Mouse (Mus musculus): ENCODE measurements at regions not wholly inside any gene's neighbourhood (a gene's known extent, or its start where the extent isn't known, plus 50 kb on each side); places are given as distances from the start of the nearest gene placed in this dataset.

DNA sequence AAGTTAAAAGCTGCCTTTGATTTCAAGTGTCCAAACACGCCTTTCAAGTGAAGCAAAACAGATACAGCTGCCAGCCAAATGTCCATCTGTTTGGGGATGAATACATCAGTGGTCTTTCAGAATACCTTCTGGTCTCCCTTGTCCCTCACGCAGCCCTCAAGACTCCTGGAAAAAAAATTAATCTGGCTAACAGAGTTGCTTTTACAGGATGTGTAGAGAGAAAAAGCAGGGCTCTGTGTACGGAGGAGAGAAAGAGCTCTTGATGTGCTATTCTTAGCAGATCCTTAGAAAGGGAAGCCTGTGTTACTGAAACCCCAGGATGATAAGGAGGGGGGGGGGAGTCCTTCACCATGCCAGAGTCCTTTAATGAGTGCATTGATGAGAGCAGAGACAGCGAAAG is 748.4 kb upstream of the Lrrc6 start:
- no peak for ATAC-seq (replicated peaks; ENCODE audit: low FRiP score, poor library complexity, severe bottlenecking)

- no peak for ATAC-seq (replicated peaks; ENCODE audit: low FRiP score, poor library complexity, severe bottlenecking)
Measured at GRCm38 (mm10) chr15:67248471-67248870, 747.8 kb upstream of the Lrrc6 start.

- ATAC-seq (replicated peaks; ENCODE audit: low FRiP score, poor library complexity, severe bottlenecking): no peak
Measured at GRCm38 (mm10) chr15:67245658-67246268, 745.1 kb upstream of the Lrrc6 start.

DNA sequence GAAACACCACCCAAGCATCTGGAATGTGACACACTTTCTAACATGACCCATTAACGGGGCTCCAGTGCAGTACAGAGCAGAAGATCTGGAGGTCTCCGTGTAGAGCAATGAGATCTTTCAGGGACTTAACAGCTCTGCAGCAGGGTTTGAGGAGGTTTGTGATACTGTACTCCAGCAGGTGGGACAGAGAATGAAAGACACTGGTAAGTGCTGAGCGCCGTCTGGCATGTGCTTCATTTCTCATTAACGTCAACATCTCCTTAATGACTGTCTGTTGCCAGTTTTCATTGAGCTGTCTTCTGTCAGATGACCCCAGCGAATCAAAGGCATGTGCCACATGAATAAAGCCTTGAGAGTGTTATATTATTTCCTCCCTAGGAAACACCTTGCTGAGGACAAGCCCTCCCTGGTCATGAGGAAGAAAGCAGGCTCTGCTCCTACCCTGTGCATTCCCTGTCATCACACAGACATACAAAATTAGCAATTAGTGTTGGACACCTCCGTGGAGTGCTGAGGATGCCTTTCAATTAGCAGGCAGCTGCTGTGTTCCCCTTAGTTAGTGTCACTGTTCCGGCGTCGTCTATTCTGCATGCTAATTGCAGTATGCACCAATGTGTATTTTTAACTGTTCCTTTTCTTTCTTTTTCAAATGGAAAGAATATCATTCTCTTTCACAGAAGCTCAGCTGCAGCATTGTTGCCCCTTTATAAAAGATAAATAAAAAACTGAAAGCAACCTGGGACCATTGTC is 744.4 kb upstream of the Lrrc6 start:
- ATAC-seq (replicated peaks; ENCODE audit: low FRiP score, poor library complexity, severe bottlenecking): no peak

DNA sequence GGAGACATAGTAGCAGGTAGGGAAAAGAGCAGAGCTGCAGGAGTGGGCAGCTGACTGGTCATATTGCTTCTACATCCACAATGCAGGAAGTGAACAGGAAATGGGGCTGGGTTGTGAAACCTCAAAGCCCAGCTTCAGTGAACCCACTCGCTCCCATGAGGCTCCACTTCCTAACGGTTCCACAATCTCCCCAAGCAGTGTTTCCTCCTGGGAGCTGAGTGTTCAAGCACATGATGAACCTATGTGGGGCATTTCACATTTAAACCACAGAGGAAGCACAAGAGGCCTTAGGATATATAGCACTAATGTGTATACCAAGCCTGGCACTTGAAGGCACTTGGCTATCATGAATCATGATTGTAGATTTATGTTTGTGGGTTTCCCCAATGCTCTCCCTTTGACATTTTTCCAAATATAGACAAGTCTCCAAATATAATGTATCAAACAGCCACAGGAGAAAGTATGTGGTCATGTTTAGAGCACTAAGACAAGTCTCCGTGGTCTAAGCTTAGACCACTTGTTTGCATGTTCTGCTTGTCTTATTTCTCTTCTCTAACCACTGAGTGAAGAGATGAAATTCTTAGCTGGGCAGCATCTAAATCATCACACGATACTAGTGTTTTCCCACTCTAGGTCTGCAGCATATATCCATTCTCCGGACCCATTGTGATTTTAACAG is 734.5 kb upstream of the Lrrc6 start:
- ATAC-seq (replicated peaks; ENCODE audit: low FRiP score, poor library complexity, severe bottlenecking): no peak

DNA sequence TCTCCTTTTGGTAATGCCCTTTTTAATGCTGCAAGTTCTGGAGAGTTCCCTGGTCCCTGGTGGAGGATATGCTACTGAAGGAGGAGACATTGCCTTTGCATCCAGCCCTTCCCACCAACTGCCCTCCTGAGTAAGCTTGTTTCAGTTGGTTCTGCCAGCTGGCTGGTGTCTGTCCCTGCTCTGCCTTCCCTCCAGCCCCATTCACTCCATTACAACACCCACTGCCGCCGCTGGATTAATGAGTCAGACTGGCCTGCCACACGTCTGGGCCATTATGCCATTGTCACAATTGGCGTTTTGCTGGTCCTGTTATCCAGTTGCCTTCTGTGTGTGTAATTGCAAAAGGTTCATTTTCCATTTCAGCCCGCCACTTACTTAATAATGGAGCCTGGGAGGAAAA is 728.6 kb upstream of the Lrrc6 start:
- ATAC-seq (replicated peaks; ENCODE audit: low FRiP score, poor library complexity, severe bottlenecking): no peak

- no peak for ATAC-seq (replicated peaks; ENCODE audit: low FRiP score, poor library complexity, severe bottlenecking)
Measured at GRCm38 (mm10) chr15:67228633-67229032, 727.9 kb upstream of the Lrrc6 start.

DNA sequence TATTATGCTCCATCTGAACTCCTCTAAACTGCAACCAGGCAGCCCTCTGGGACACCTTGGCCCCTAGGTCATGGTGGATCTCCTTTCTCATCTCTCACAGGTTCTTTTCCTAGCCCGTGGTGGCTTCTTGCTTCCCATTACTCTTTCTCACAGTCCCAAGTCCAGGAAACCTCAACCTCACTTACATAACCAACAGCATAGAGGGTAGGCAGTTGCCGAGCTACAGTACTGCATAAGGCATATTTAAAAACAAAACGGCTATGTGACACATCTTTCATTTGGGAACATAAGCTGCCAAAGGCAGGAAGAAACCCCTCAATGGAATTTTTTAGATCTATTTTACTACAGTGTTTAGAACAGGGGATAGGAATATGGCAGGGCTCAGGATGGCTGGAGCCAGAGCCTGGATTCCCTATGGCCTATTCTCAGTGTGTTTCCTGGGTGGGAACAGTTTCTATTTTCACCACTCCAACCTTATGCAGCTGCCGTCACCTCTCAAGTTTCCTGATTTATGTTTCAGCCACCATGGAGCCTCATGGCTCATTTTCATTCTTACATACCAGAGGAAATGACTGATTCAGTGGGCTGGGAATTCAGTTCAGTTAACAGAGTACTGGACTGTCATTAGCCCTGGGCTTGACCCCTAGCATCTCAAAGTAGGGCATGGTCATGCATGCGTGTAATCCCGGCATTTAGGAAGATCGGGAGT is 726.9 kb upstream of the Lrrc6 start:
- ATAC-seq (replicated peaks; ENCODE audit: low FRiP score, poor library complexity, severe bottlenecking): no peak

DNA sequence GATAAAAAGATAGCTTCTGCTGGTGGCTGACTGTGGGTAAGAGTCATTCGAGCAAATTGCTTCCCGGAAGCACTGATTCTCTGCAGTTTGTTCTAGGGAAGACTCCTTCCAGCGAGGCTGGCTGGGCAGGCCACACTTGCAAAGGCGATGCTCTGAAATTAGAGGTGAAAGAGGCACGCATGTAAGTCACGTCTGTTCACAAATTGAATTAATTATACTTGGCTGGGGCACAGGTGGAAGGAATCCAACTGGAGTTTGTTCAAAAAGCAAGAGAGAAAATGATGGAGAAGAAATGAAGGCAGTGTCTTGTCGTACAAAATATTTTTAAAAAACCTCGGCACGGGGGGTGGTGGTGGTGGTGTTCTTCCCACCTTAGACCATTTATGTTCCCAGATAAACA is 726.2 kb upstream of the Lrrc6 start:
- ATAC-seq (replicated peaks; ENCODE audit: low FRiP score, poor library complexity, severe bottlenecking): no peak

All from erythroid progenitor cell, adult 5-6 weeks (primary cell).